Mouse (Mus musculus) ES-Bruce4 (cell line): ENCODE measurements around the gene Rab5b.

Experiments used
- CTCF ChIP-seq: IDR thresholded peaks from one replicate; pipeline ENCODE4 v1.8.1; 2011; ENCODE audit warnings: low read depth, low read length
- EP300 ChIP-seq: IDR thresholded peaks from 2 replicates; pipeline ENCODE4 v1.6.1; 2011; ENCODE audit warnings: low read depth, low read length; ENCODE audit not compliant: insufficient read depth
- POLR2A ChIP-seq: IDR thresholded peaks from one replicate; pipeline ENCODE4 v1.8.1; 2011; ENCODE audit warnings: low read length; ENCODE audit not compliant: insufficient read depth

- TF ChIP-seq CTCF: no peak
- no peak for TF ChIP-seq POLR2A
- TF ChIP-seq EP300: no peak
Measured at GRCm38 (mm10) chr10:128728059-128728458, 32.0 kb upstream of the Rab5b start.
